Mouse (Mus musculus): ENCODE results near the gene Cwf19l1. TPM values are rescaled to one million over a fixed set of nuclear protein-coding genes. Genes with fewer than 3 reads are reported as not detected.

The Cwf19l1 gene
- polyA plus RNA-seq, 1 experiment from 2014 or later, result 40.4 TPM

- Histone ChIP-seq H3K27ac (replicated peaks; ENCODE audit: low read depth, low read length) (no peak overlapping the region), H3K36me3 (ENCODE audit: control insufficient read depth, insufficient read depth, low read length) (peaks cover 9% of the 10 kb centered on the region), H3K4me1 (ENCODE audit: control insufficient read depth, insufficient read depth, low read length) (0 out of 2 replicates have a peak, but pooled peaks cover 2% of the 10 kb centered on the region), H3K9me3 (ENCODE audit: control insufficient read depth, low read length) (no peaks in the 10 kb centered on the region), H3K4me2 (ENCODE audit: low read depth, severe bottlenecking) (no peak overlapping the region), H3K27me3 (ENCODE audit: control insufficient read depth, insufficient read depth, low read length) (no peaks in the 10 kb centered on the region), H3K4me3 (ENCODE audit: low read depth, low read length) (no peak overlapping the region), H3K9ac (ENCODE audit: low read length) (no peak overlapping the region)
- DNase-seq (ENCODE audit: low spot score) (no peak), ATAC-seq (ENCODE audit: insufficient number of reproducible peaks, low FRiP score, low TSS enrichment, low read depth) (no peak)
- WGBS, result 87% methylated on average over 4 of the region's 4 CpGs
Observed at GRCm38 (mm10) chr19:44077024-44077423, 58.7 kb downstream of the Cwf19l1 start.

- Histone ChIP-seq H3K4me1 (ENCODE audit: control insufficient read depth, insufficient read depth, low read length) (0 out of 2 replicates have a peak, but pooled peaks cover 2% of the 10 kb centered on the region), H3K9ac (ENCODE audit: low read length) (no peak overlapping the region), H3K4me2 (ENCODE audit: low read depth, severe bottlenecking) (no peak overlapping the region), H3K4me3 (ENCODE audit: low read depth, low read length) (no peak overlapping the region), H3K27ac (replicated peaks; ENCODE audit: low read depth, low read length) (no peak overlapping the region), H3K9me3 (ENCODE audit: control insufficient read depth, low read length) (no peaks in the 10 kb centered on the region), H3K27me3 (ENCODE audit: control insufficient read depth, insufficient read depth, low read length) (no peaks in the 10 kb centered on the region), H3K36me3 (ENCODE audit: control insufficient read depth, insufficient read depth, low read length) (peaks cover 9% of the 10 kb centered on the region)
- DNase-seq (ENCODE audit: low spot score) (peak; percentile 54), ATAC-seq (ENCODE audit: insufficient number of reproducible peaks, low FRiP score, low TSS enrichment, low read depth) (peak; percentile 68)
- 47% methylated on average over 9 of the region's 9 CpGs for WGBS
Observed at GRCm38 (mm10) chr19:44076457-44076856, 59.2 kb downstream of the Cwf19l1 start.

GRCm38 (mm10) chr19:44074986-44075385, 60.7 kb downstream of the Cwf19l1 start:
- 85% methylated on average over 11 of the region's 11 CpGs for WGBS
- Histone ChIP-seq H3K4me2 (ENCODE audit: low read depth, severe bottlenecking) (no peak overlapping the region), H3K27me3 (ENCODE audit: control insufficient read depth, insufficient read depth, low read length) (no peaks in the 10 kb centered on the region), H3K9ac (ENCODE audit: low read length) (no peak overlapping the region), H3K4me3 (ENCODE audit: low read depth, low read length) (no peak overlapping the region), H3K4me1 (ENCODE audit: control insufficient read depth, insufficient read depth, low read length) (peaks cover 2% of the 10 kb centered on the region; the same call in 1 of the 2 replicates), H3K36me3 (ENCODE audit: control insufficient read depth, insufficient read depth, low read length) (peaks cover 4% of the 10 kb centered on the region), H3K9me3 (ENCODE audit: control insufficient read depth, low read length) (no peaks in the 10 kb centered on the region), H3K27ac (replicated peaks; ENCODE audit: low read depth, low read length) (no peak overlapping the region)
- DNase-seq (ENCODE audit: low spot score) (no peak), ATAC-seq (ENCODE audit: insufficient number of reproducible peaks, low FRiP score, low TSS enrichment, low read depth) (no peak)

- no peak for ATAC-seq (ENCODE audit: insufficient number of reproducible peaks, low FRiP score, low TSS enrichment, low read depth)
- no peaks in the 10 kb centered on the region for H3K27me3 ChIP-seq (ENCODE audit: control insufficient read depth, insufficient read depth, low read length)
- 62% methylated on average over 5 of the region's 5 CpGs for WGBS
- H3K36me3 ChIP-seq (ENCODE audit: control insufficient read depth, insufficient read depth, low read length), result peaks cover 4% of the 10 kb centered on the region
- H3K9ac ChIP-seq (ENCODE audit: low read length), result no peak overlapping the region
- H3K9me3 ChIP-seq (ENCODE audit: control insufficient read depth, low read length), result no peaks in the 10 kb centered on the region
- peaks cover 6% of the 10 kb centered on the region; the same call in 1 of the 2 replicates for H3K4me1 ChIP-seq (ENCODE audit: control insufficient read depth, insufficient read depth, low read length)
- H3K4me2 ChIP-seq (ENCODE audit: low read depth, severe bottlenecking), result no peak overlapping the region
- DNase-seq (ENCODE audit: low spot score), result no peak
- H3K27ac ChIP-seq (replicated peaks; ENCODE audit: low read depth, low read length), result no peak overlapping the region
- no peak overlapping the region for H3K4me3 ChIP-seq (ENCODE audit: low read depth, low read length)
Observed at GRCm38 (mm10) chr19:44071166-44071565, 64.5 kb downstream of the Cwf19l1 start.

- peaks cover under 1% of the 10 kb centered on the region; the same call in 1 of the 2 replicates for H3K36me3 ChIP-seq (ENCODE audit: control insufficient read depth, insufficient read depth, low read length)
- no peak for ATAC-seq (ENCODE audit: insufficient number of reproducible peaks, low FRiP score, low TSS enrichment, low read depth)
- no peaks in the 10 kb centered on the region for H3K9me3 ChIP-seq (ENCODE audit: control insufficient read depth, low read length)
- whole genome bisulfite sequencing, result 14% methylated on average over 4 of the region's 4 CpGs
- peak overlapping the region; percentile 74 for H3K9ac ChIP-seq (ENCODE audit: low read length)
- no peaks in the 10 kb centered on the region for H3K27me3 ChIP-seq (ENCODE audit: control insufficient read depth, insufficient read depth, low read length)
- peak overlapping the region; percentile 74 for H3K4me3 ChIP-seq (ENCODE audit: low read depth, low read length)
- peaks cover 4% of the 10 kb centered on the region; the same call in 1 of the 2 replicates for H3K4me1 ChIP-seq (ENCODE audit: control insufficient read depth, insufficient read depth, low read length)
- H3K27ac ChIP-seq (replicated peaks; ENCODE audit: low read depth, low read length), result no peak overlapping the region
- H3K4me2 ChIP-seq (ENCODE audit: low read depth, severe bottlenecking), result peak overlapping the region; percentile 96
- no peak for DNase-seq (ENCODE audit: low spot score)
Observed at GRCm38 (mm10) chr19:44069914-44070232, 65.8 kb downstream of the Cwf19l1 start.

- H3K27ac ChIP-seq (replicated peaks; ENCODE audit: low read depth, low read length), result no peak within 1 kb of the TSS
- peak; percentile 91 for DNase-seq (ENCODE audit: low spot score)
Observed at GRCm38 (mm10) chr19:44069121-44069913, 66.4 kb downstream of the Cwf19l1 start, which contains the start of gene Erlin1. Gene Erlin1, minus strand, starts transcription at chr19:44069785.

GRCm38 (mm10) chr19:44068232-44068631, 67.4 kb downstream of the Cwf19l1 start:
- Histone ChIP-seq H3K4me1 (ENCODE audit: control insufficient read depth, insufficient read depth, low read length) (peaks cover 4% of the 10 kb centered on the region; the same call in 1 of the 2 replicates), H3K27me3 (ENCODE audit: control insufficient read depth, insufficient read depth, low read length) (no peaks in the 10 kb centered on the region), H3K9ac (ENCODE audit: low read length) (no peak overlapping the region), H3K4me2 (ENCODE audit: low read depth, severe bottlenecking) (peak overlapping the region; percentile 96; the same call in 1 of the 2 replicates), H3K36me3 (ENCODE audit: control insufficient read depth, insufficient read depth, low read length) (peaks cover 2% of the 10 kb centered on the region; the same call in 1 of the 2 replicates), H3K9me3 (ENCODE audit: control insufficient read depth, low read length) (no peaks in the 10 kb centered on the region), H3K4me3 (ENCODE audit: low read depth, low read length) (peak overlapping the region; percentile 74; the same call in 1 of the 2 replicates), H3K27ac (replicated peaks; ENCODE audit: low read depth, low read length) (no peak overlapping the region)
- WGBS, result 82% methylated on average over 4 of the region's 4 CpGs
- ATAC-seq (ENCODE audit: insufficient number of reproducible peaks, low FRiP score, low TSS enrichment, low read depth) (no peak), DNase-seq (ENCODE audit: low spot score) (no peak)

More at GRCm38 (mm10) chr19:44069121-44069913, 66.4 kb downstream of the Cwf19l1 start, which contains the start of gene Erlin1:
- peaks cover 4% of the 10 kb centered on the region; the same call in 1 of the 2 replicates for H3K4me1 ChIP-seq (ENCODE audit: control insufficient read depth, insufficient read depth, low read length)
- H3K9me3 ChIP-seq (ENCODE audit: control insufficient read depth, low read length), result no peaks in the 10 kb centered on the region
- H3K36me3 ChIP-seq (ENCODE audit: control insufficient read depth, insufficient read depth, low read length), result peaks cover 2% of the 10 kb centered on the region; the same call in 1 of the 2 replicates
- peak within 1 kb of the TSS; percentile 74 for H3K4me3 ChIP-seq (ENCODE audit: low read depth, low read length)
- ATAC-seq (ENCODE audit: insufficient number of reproducible peaks, low FRiP score, low TSS enrichment, low read depth), result peak; percentile 87
- H3K27me3 ChIP-seq (ENCODE audit: control insufficient read depth, insufficient read depth, low read length), result no peaks in the 10 kb centered on the region
- H3K9ac ChIP-seq (ENCODE audit: low read length), result peak within 1 kb of the TSS; percentile 74
- peak within 1 kb of the TSS; percentile 96 for H3K4me2 ChIP-seq (ENCODE audit: low read depth, severe bottlenecking)
- under 1% methylated on average over 75 of the region's 75 CpGs for WGBS

GRCm38 (mm10) chr19:44067323-44068049, 68.2 kb downstream of the Cwf19l1 start:
- H3K36me3 ChIP-seq (ENCODE audit: control insufficient read depth, insufficient read depth, low read length), result peaks cover 2% of the 10 kb centered on the region; the same call in 1 of the 2 replicates
- H3K4me2 ChIP-seq (ENCODE audit: low read depth, severe bottlenecking), result no peak overlapping the region
- no peak for ATAC-seq (ENCODE audit: insufficient number of reproducible peaks, low FRiP score, low TSS enrichment, low read depth)
- H3K9ac ChIP-seq (ENCODE audit: low read length), result no peak overlapping the region
- no peak overlapping the region for H3K4me3 ChIP-seq (ENCODE audit: low read depth, low read length)
- H3K27me3 ChIP-seq (ENCODE audit: control insufficient read depth, insufficient read depth, low read length), result no peaks in the 10 kb centered on the region
- peaks cover 4% of the 10 kb centered on the region; the same call in 1 of the 2 replicates for H3K4me1 ChIP-seq (ENCODE audit: control insufficient read depth, insufficient read depth, low read length)
- no peak overlapping the region for H3K27ac ChIP-seq (replicated peaks; ENCODE audit: low read depth, low read length)
- H3K9me3 ChIP-seq (ENCODE audit: control insufficient read depth, low read length), result no peaks in the 10 kb centered on the region
- DNase-seq (ENCODE audit: low spot score), result no peak
- WGBS, result 82% methylated on average over 9 of the region's 9 CpGs
